In genomic region chr16:90259623-90260022, GRCm38 (mm10) we compare ENCODE assay signal across 22 mouse cellular contexts. TPM values are rescaled to one million over a fixed set of nuclear protein-coding genes. Genes with fewer than 3 reads are reported as not detected.
A peak's percentile ranks its signal among the peaks of the same experiment; 100 is the strongest.
DNase-seq lines count a peak whose midpoint lies in the region; ATAC-seq and TF ChIP-seq lines count a peak whose summit lies in the region.
"Had no signal": no experiment of that assay in that cellular context is flagged by ENCODE, and none has a peak within 500 bp of the region (broad histone marks: within the 10 kb centered on the region; RNA-seq: fewer than 3 reads in every experiment).

No protein-coding gene starts in this region.

- TF ChIP-seq CTCF in lung, embryonic 14.5 days (IDR thresholded peaks at IDR 0.05; ENCODE audit: low read depth) = no peak

- 80% methylated on average over 5 of the region's 5 CpGs for WGBS in lung, embryonic 14.5 days

- H3K4me3 ChIP-seq in lung, embryonic 14.5 days (ENCODE audit: low read depth, low read length) = no peak overlapping the region
- H3K4me3 ChIP-seq: embryonic facial prominence, embryonic 10.5 days; embryonic facial prominence, embryonic 12.5 days; forebrain, embryonic 13.5 days; forebrain, embryonic 15.5 days had no signal

- no peak for DNase-seq in frontal cortex, postnatal 10 days (ENCODE audit: low spot score in 2 of 2)
- DNase-seq in lung, embryonic 14.5 days = peak; percentile 20
- DNase-seq in lung, postnatal 36 days = no peak
- DNase-seq: adrenal gland, adult 8-10 months; adrenal gland, postnatal 14 days; adrenal gland, postnatal 36 days; cerebellum, adult 11-12 months; cerebellum, adult 2 months; cerebellum, adult 9-10 months; cerebellum, postnatal 10 days; cerebellum, postnatal 25 days had no signal

- no peak overlapping the region for H3K27ac ChIP-seq in lung, embryonic 14.5 days (ENCODE audit: low read depth)
- H3K27ac ChIP-seq: embryonic facial prominence, embryonic 10.5 days; embryonic facial prominence, embryonic 12.5 days; forebrain, embryonic 13.5 days; forebrain, embryonic 15.5 days had no signal

- H3K27me3 ChIP-seq in lung, embryonic 14.5 days (ENCODE audit: insufficient read depth, low read length) = no peaks in the 10 kb centered on the region
- H3K27me3 ChIP-seq: CH12.LX; embryonic facial prominence, embryonic 12.5 days; forebrain, embryonic 13.5 days; forebrain, embryonic 15.5 days; Patski had no signal

- H3K9me3 ChIP-seq in lung, embryonic 14.5 days (ENCODE audit: low read depth, low read length) = no peaks in the 10 kb centered on the region
- H3K9me3 ChIP-seq: embryonic facial prominence, embryonic 10.5 days; embryonic facial prominence, embryonic 12.5 days; forebrain, embryonic 13.5 days; forebrain, embryonic 15.5 days; G1E had no signal

- H3K4me1 ChIP-seq in lung, embryonic 14.5 days (ENCODE audit: insufficient read depth) = no peaks in the 10 kb centered on the region
- H3K4me1 ChIP-seq: embryonic facial prominence, embryonic 10.5 days; embryonic facial prominence, embryonic 12.5 days; forebrain, embryonic 13.5 days; forebrain, embryonic 15.5 days had no signal

- ATAC-seq in frontal cortex, adult (ENCODE audit: low TSS enrichment) = peak; percentile 57
- no peak for ATAC-seq in lung, embryonic 14.5 days (ENCODE audit: insufficient read depth)
- 0 out of 2 replicates have a peak, but pooled peaks have one; percentile 36 for ATAC-seq in granulocyte monocyte progenitor cell, adult 5-6 weeks (replicated peaks; ENCODE audit: poor library complexity, severe bottlenecking)
- ATAC-seq: activated CD4-positive, CD25-positive, alpha-beta regulatory T cell, adult 4 months; CD4-positive, CD25-positive, alpha-beta regulatory T cell, adult 4 months; forebrain, embryonic 13.5 days; forebrain, embryonic 15.5 days; Patski had no signal

- peaks cover 62% of the 10 kb centered on the region for H3K36me3 ChIP-seq in lung, embryonic 14.5 days (ENCODE audit: insufficient read depth)

- H3K4me2 ChIP-seq in lung, embryonic 14.5 days = no peak overlapping the region
- H3K4me2 ChIP-seq: embryonic facial prominence, embryonic 12.5 days; forebrain, embryonic 13.5 days; forebrain, embryonic 15.5 days had no signal

- H3K9ac ChIP-seq in lung, embryonic 14.5 days = no peak overlapping the region
- H3K9ac ChIP-seq: embryonic facial prominence, embryonic 12.5 days; forebrain, embryonic 13.5 days; forebrain, embryonic 15.5 days had no signal

RNA-seq across cellular contexts. Expression of gene Scaf4, which starts 24.7 kb away (rescaled TPM):
- 36.0 and 42.8 TPM in 2 replicates for polyA plus RNA-seq in lung, embryonic 14.5 days (2014; fragmentation: Nextera tagmentation; extraction: Ambion mirVana)
- 44.8 and 87.8 TPM in 2 replicates for total RNA-seq in granulocyte monocyte progenitor cell, adult 5-6 weeks (2014; fragmentation: Nextera tagmentation)
- 27.0 and 31.3 TPM in 2 replicates for total RNA-seq in granulocyte monocyte progenitor cell, adult 5-6 weeks (2017)

RNA-seq across cellular contexts. Expression of gene Sod1, which starts 39.1 kb away (rescaled TPM):
- 1,316 and 1,360 TPM in 2 replicates for polyA plus RNA-seq in lung, embryonic 14.5 days (2014; fragmentation: Nextera tagmentation; extraction: Ambion mirVana)
- total RNA-seq in granulocyte monocyte progenitor cell, adult 5-6 weeks (2014; fragmentation: Nextera tagmentation) = 616 and 651 TPM in 2 replicates
- 639 and 762 TPM in 2 replicates for total RNA-seq in granulocyte monocyte progenitor cell, adult 5-6 weeks (2017)
